Mouse (Mus musculus): ENCODE measurements at regions not wholly inside any gene's neighbourhood (a gene's known extent, or its start where the extent isn't known, plus 50 kb on each side); places are given as distances from the start of the nearest gene placed in this dataset.

DNA sequence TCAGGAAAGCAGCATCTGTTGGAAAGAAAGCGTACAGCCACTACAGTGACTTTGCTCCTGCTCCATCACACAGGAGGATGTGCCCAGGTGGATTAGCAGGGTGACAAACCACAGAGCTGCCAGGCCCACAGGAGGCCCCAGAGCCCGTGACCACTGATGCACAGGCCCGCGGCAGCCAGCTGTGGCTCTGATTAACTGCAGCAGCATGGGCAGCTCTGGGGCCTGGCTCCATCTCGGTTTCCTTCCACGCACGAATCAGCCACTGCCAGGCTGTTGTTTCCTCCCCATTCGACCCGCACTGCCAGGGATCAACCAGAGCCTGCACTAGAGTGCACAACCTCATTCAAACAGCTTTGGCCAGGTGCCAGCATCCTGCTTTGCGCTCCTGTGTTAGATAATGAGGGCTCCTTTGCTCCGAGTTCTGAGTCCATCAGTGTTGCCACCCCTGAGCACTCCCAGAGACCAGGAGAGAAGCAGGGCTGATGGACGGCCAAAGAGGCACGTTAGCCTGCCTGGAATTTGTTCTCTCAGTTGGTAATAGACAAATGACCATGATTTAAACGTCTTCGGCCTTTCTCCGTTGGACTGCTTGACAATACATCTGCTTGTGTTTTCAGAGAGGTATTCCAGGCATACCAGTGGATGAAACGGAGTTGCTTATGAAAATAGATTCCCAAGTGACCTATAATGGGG, 103.2 kb upstream of the St6galnac5 start:
- dilution Hi-C loops (cut with MboI; ENCODE audit: extremely low pct_ligation_motif_present, extremely low pct_unique_long_range_greater_than_20kb, low sequenced_read_pairs) = no loop called here
- TF ChIP-seq NRF1 (IDR thresholded peaks at IDR 0.05; ENCODE audit: low read depth, low read length) (no peak), USF1 (IDR thresholded peaks at IDR 0.05; ENCODE audit: low read depth, low read length) (no peak), MAX (IDR thresholded peaks at IDR 0.05; ENCODE audit: low read length) (no peak), POLR2AphosphoS2 (IDR thresholded peaks at IDR 0.05; ENCODE audit: low read depth, low read length) (no peak), TBP (conservative IDR thresholded peaks at IDR 0.05; ENCODE audit: low read depth, low read length) (no peak), NELFE (IDR thresholded peaks at IDR 0.05; ENCODE audit: low read depth, low read length) (no peak), IRF4 (IDR thresholded peaks at IDR 0.05; ENCODE audit: low read depth, low read length) (no peak), ZMIZ1 (IDR thresholded peaks at IDR 0.05; ENCODE audit: low read depth, low read length) (no peak), RAD21 (IDR thresholded peaks at IDR 0.05; ENCODE audit: low read depth, low read length) (no peak), JUND (conservative IDR thresholded peaks at IDR 0.05; ENCODE audit: low read depth, low read length) (no peak), POLR2A (IDR thresholded peaks at IDR 0.05; ENCODE audit: low read depth, low read length) (no peak), SMC3 (IDR thresholded peaks at IDR 0.05; ENCODE audit: low read depth, low read length) (no peak), TCF12 (IDR thresholded peaks at IDR 0.05; ENCODE audit: low read depth, low read length) (no peak)
- no peaks in the 10 kb centered on the region for H3K79me2 ChIP-seq (replicated peaks; ENCODE audit: control insufficient read depth, extremely low read depth, insufficient read depth, poor library complexity, severe bottlenecking)

DNA sequence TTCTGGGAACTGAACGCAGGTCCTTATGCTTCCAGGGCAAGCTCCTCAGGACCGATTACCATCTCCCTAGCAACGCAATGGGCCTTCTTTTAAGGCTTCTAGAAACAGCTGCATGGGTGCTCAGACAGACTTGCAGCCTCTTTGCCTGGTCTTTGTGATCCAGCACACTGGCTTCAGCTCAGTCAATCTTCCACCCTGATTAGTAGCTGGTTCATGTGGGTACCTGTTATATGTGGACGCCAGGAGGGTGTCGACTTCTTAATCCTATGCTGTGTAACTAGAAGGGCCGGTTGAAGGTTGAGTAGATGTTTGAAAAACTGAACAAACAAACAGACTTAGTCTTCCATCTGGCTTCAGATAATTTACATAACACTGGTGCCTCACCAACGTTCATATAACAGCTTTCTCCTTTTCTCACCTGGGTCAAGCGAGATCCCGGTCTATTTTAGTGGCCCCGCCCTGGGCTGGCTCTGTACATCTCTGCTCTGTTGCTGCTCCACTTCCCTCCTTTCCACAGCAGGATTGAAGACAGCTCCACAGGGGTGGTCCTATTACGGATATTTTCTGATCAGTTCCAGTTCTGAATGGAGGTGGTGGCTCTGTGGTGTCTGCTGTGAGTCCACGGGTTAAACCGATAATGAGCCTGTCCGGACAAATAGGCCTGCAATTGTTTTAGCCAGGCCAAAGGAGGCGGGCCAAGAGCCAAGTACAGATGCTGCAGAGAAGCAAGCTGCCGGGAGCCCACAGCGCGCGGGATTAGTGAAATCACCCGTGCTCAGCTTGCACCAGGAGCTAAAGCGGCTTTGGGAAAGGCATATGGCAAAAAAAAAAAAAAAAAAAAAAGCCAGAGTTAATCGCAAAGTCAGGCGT, 102.4 kb upstream of the St6galnac5 start:
- H3K9ac ChIP-seq (ENCODE audit: insufficient read depth, low read depth) = no peak overlapping the region
- no peaks in the 10 kb centered on the region for H3K36me3 ChIP-seq (replicated peaks in 1 of 2; ENCODE audit: control insufficient read depth in 1 of 2, insufficient read depth in 1 of 2, low read length in 1 of 2)
- H3K79me2 ChIP-seq (replicated peaks; ENCODE audit: control insufficient read depth, extremely low read depth, insufficient read depth, poor library complexity, severe bottlenecking) = no peaks in the 10 kb centered on the region
- no peaks in the 10 kb centered on the region for H3K27me3 ChIP-seq (replicated peaks)
- no peak overlapping the region for H3K4me3 ChIP-seq (replicated peaks in 1 of 3; ENCODE audit: low read depth in 2 of 3, low read length in 2 of 3, poor library complexity in 1 of 3)
- H3K9me3 ChIP-seq (replicated peaks; ENCODE audit: low read length) = no peaks in the 10 kb centered on the region
- in situ Hi-C loops (cut with MboI; ENCODE audit: low pct_ligation_motif_present, low pct_unique_long_range_greater_than_20kb, low sequenced_read_pairs) = no loop called here
- dilution Hi-C loops (cut with MboI; ENCODE audit: extremely low pct_ligation_motif_present, extremely low pct_unique_long_range_greater_than_20kb, low sequenced_read_pairs) = no loop called here
- no peak overlapping the region for H3K27ac ChIP-seq (ENCODE audit: insufficient read depth, low read depth)
- no peak for DNase-seq (ENCODE audit: extremely low read depth)
- TF ChIP-seq RAD21 (IDR thresholded peaks at IDR 0.05; ENCODE audit: low read depth, low read length) (no peak), PAX5 (IDR thresholded peaks at IDR 0.05; ENCODE audit: low read length) (no peak), JUND (conservative IDR thresholded peaks at IDR 0.05; ENCODE audit: low read depth, low read length) (no peak)
- H3K4me2 ChIP-seq (ENCODE audit: insufficient read depth, low read depth, poor library complexity, severe bottlenecking) = no peak overlapping the region
- peaks cover 0 to 11% of the 10 kb centered on the region in 2 experiments; a peak in 2 of 4 replicates for H3K4me1 ChIP-seq (ENCODE audit: control insufficient read depth in 1 of 2, insufficient read depth in 2 of 2)

More for the DNA sequence above, 103.2 kb upstream of the St6galnac5 start:
- Histone ChIP-seq H3K4me1 (ENCODE audit: control insufficient read depth in 1 of 2, insufficient read depth in 2 of 2) (peaks cover 0 to 10% of the 10 kb centered on the region in 2 experiments; a peak in 2 of 4 replicates), H3K27me3 (replicated peaks) (no peaks in the 10 kb centered on the region), H3K9me3 (replicated peaks; ENCODE audit: low read length) (no peaks in the 10 kb centered on the region), H3K9ac (ENCODE audit: insufficient read depth, low read depth) (no peak overlapping the region), H3K27ac (ENCODE audit: insufficient read depth, low read depth) (no peak overlapping the region), H3K36me3 (replicated peaks in 1 of 2; ENCODE audit: control insufficient read depth in 1 of 2, insufficient read depth in 1 of 2, low read length in 1 of 2) (no peaks in the 10 kb centered on the region), H3K4me3 (replicated peaks in 1 of 3; ENCODE audit: low read depth in 2 of 3, low read length in 2 of 3, poor library complexity in 1 of 3) (no peak overlapping the region), H3K4me2 (ENCODE audit: insufficient read depth, low read depth, poor library complexity, severe bottlenecking) (no peak overlapping the region)
- DNase-seq (ENCODE audit: extremely low read depth) = peak; percentile 8
- in situ Hi-C loops (cut with MboI; ENCODE audit: low pct_ligation_motif_present, low pct_unique_long_range_greater_than_20kb, low sequenced_read_pairs) = no loop called here

Measured in CH12.LX (cell line).